Mouse (Mus musculus): Measurements from ENCODE around the gene Hlcs. TPM values are rescaled to one million over a fixed set of nuclear protein-coding genes. Genes with fewer than 3 reads are reported as not detected.

Gene Hlcs
- polyA plus RNA-seq, 1 experiment = 3.5 TPM

GRCm38 (mm10) chr16:94222646-94223362 is 90.6 kb downstream of the Hlcs start:
- H3K27ac ChIP-seq (ENCODE audit: control insufficient read depth, insufficient read depth, low read depth, low read length) = no peak overlapping the region
- H3K4me3 ChIP-seq (ENCODE audit: control insufficient read depth, low read depth, low read length) = no peak overlapping the region
- no peaks in the 10 kb centered on the region for H3K27me3 ChIP-seq (ENCODE audit: control insufficient read depth, insufficient read depth, low read length)
- no peaks in the 10 kb centered on the region for H3K36me3 ChIP-seq (ENCODE audit: control insufficient read depth, insufficient read depth, low read length)
- H3K4me1 ChIP-seq (ENCODE audit: control insufficient read depth, insufficient read depth, low read length) = no peaks in the 10 kb centered on the region
- TF ChIP-seq POLR2A (IDR thresholded peaks at IDR 0.05; ENCODE audit: control insufficient read depth, low read depth, low read length) (no peak), CTCF (IDR thresholded peaks at IDR 0.05; ENCODE audit: control insufficient read depth, insufficient read depth, insufficient replicate concordance, low read depth, low read length) (no peak)

DNA sequence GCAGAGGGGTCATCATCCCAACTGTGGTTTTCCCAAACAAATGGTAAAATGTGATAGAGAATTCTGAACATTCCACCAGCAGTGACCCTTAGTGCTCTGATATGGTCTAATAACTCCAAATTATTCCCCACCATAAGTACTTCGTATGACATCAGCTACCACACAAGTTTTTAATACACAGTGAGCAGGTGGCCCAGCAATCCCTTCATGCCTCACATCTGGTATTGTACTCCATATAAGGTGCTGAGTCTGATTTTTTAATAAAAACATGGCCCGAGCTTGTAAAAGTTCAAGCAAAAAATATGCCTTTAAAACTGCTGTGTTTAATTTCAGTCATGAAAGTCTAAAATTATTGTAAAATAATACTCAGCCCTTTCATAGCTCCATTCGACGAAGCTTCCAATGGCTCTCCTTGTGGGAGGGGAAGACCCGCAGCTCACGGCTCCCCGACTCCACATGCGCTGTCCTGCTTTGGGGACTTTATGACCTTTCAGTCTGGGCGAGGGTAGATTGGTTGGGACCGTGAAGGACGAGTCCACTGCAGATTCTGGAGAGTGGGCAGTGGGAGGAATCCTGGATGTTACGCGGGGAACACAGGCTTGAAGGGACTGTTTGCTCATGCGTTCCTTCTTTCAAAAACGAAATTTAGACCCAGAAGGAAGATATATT is 102.5 kb downstream of the Hlcs start:
- Histone ChIP-seq H3K4me1 (ENCODE audit: control insufficient read depth, insufficient read depth, low read length) (0 out of 2 replicates have a peak, but pooled peaks cover 2% of the 10 kb centered on the region), H3K36me3 (ENCODE audit: control insufficient read depth, insufficient read depth, low read length) (no peaks in the 10 kb centered on the region), H3K27ac (ENCODE audit: control insufficient read depth, insufficient read depth, low read depth, low read length) (no peak overlapping the region), H3K4me3 (ENCODE audit: control insufficient read depth, low read depth, low read length) (no peak overlapping the region), H3K27me3 (ENCODE audit: control insufficient read depth, insufficient read depth, low read length) (no peaks in the 10 kb centered on the region)
- no peak for TF ChIP-seq POLR2A (IDR thresholded peaks at IDR 0.05; ENCODE audit: control insufficient read depth, low read depth, low read length)
- TF ChIP-seq CTCF (IDR thresholded peaks at IDR 0.05; ENCODE audit: control insufficient read depth, insufficient read depth, insufficient replicate concordance, low read depth, low read length) = no peak

DNA sequence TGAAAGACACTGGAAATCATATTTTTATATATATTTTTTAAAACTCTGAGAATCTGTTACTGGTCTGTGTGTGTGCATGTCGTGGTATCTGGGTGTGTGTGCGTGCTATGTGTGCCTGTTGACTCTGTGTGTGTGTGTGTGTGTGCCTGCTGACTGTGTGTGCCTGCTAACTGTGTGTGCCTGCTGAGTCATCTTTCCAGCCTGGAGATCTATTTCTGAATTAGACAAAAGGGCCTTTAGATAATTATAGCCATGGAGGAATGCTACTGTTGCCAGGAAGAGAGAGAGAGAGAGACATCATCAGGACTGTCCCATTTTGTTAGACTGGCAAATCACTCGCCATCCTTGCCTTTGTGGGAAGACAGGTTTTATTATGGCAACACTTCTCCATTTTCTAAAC is 103.7 kb downstream of the Hlcs start:
- no peak for TF ChIP-seq CTCF (IDR thresholded peaks at IDR 0.05; ENCODE audit: control insufficient read depth, insufficient read depth, insufficient replicate concordance, low read depth, low read length)
- no peak for TF ChIP-seq POLR2A (IDR thresholded peaks at IDR 0.05; ENCODE audit: control insufficient read depth, low read depth, low read length)
- no peak overlapping the region for H3K4me3 ChIP-seq (ENCODE audit: control insufficient read depth, low read depth, low read length)
- H3K27me3 ChIP-seq (ENCODE audit: control insufficient read depth, insufficient read depth, low read length) = no peaks in the 10 kb centered on the region
- no peak overlapping the region for H3K27ac ChIP-seq (ENCODE audit: control insufficient read depth, insufficient read depth, low read depth, low read length)
- 0 out of 2 replicates have a peak, but pooled peaks cover 2% of the 10 kb centered on the region for H3K4me1 ChIP-seq (ENCODE audit: control insufficient read depth, insufficient read depth, low read length)
- no peaks in the 10 kb centered on the region for H3K36me3 ChIP-seq (ENCODE audit: control insufficient read depth, insufficient read depth, low read length)

DNA sequence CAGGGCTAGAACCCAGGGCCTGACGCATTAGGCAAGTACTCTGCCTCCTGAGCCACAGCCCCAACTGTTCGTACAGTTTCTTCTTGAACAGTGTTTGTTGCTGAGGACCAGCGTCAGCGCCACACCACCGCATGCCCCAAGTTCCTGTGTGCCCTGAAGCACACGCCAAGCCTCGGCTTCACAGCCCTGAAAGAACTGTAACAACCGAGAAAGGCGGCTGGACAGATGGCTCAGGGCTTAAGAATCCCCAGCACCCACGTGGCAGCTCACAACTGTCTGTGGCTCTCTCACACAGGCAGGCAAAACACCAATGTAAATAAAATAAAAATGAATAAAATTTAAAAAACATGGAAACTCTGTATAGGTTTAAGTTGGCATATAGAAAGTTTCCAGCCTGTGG is 104.5 kb downstream of the Hlcs start:
- Histone ChIP-seq H3K4me3 (ENCODE audit: control insufficient read depth, low read depth, low read length) (no peak overlapping the region), H3K27me3 (ENCODE audit: control insufficient read depth, insufficient read depth, low read length) (no peaks in the 10 kb centered on the region), H3K36me3 (ENCODE audit: control insufficient read depth, insufficient read depth, low read length) (no peaks in the 10 kb centered on the region), H3K27ac (ENCODE audit: control insufficient read depth, insufficient read depth, low read depth, low read length) (no peak overlapping the region), H3K4me1 (ENCODE audit: control insufficient read depth, insufficient read depth, low read length) (0 out of 2 replicates have a peak, but pooled peaks cover 2% of the 10 kb centered on the region)
- TF ChIP-seq CTCF (IDR thresholded peaks at IDR 0.05; ENCODE audit: control insufficient read depth, insufficient read depth, insufficient replicate concordance, low read depth, low read length) = no peak
- no peak for TF ChIP-seq POLR2A (IDR thresholded peaks at IDR 0.05; ENCODE audit: control insufficient read depth, low read depth, low read length)

DNA sequence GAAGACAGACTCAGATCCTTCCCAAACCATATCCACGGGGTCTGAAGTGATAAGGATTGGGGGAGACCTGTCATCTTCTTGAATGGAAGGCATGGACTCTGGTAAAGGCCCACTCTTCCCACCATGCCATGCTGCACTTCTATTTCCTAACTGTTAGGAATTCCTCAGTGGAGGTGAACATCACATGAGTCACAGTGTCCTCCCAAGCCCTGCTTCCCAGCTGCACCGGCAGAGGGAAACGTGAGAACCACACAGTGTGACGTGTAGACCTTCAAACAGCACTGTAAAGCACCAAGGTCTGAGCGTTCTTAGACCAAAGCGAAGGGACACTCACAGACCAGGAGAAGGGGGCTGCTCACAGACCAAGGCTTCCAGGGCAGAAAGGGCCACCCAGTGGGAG is 105.2 kb downstream of the Hlcs start:
- H3K27me3 ChIP-seq (ENCODE audit: control insufficient read depth, insufficient read depth, low read length) = no peaks in the 10 kb centered on the region
- no peaks in the 10 kb centered on the region for H3K36me3 ChIP-seq (ENCODE audit: control insufficient read depth, insufficient read depth, low read length)
- H3K4me1 ChIP-seq (ENCODE audit: control insufficient read depth, insufficient read depth, low read length) = 0 out of 2 replicates have a peak, but pooled peaks cover 2% of the 10 kb centered on the region
- TF ChIP-seq CTCF (IDR thresholded peaks at IDR 0.05; ENCODE audit: control insufficient read depth, insufficient read depth, insufficient replicate concordance, low read depth, low read length) = no peak
- no peak for TF ChIP-seq POLR2A (IDR thresholded peaks at IDR 0.05; ENCODE audit: control insufficient read depth, low read depth, low read length)
- H3K27ac ChIP-seq (ENCODE audit: control insufficient read depth, insufficient read depth, low read depth, low read length) = no peak overlapping the region
- H3K4me3 ChIP-seq (ENCODE audit: control insufficient read depth, low read depth, low read length) = no peak overlapping the region

GRCm38 (mm10) chr16:94205528-94206484 is 107.6 kb downstream of the Hlcs start:
- Histone ChIP-seq H3K27me3 (ENCODE audit: control insufficient read depth, insufficient read depth, low read length) (no peaks in the 10 kb centered on the region), H3K36me3 (ENCODE audit: control insufficient read depth, insufficient read depth, low read length) (no peaks in the 10 kb centered on the region), H3K4me1 (ENCODE audit: control insufficient read depth, insufficient read depth, low read length) (0 out of 2 replicates have a peak, but pooled peaks cover 2% of the 10 kb centered on the region), H3K4me3 (ENCODE audit: control insufficient read depth, low read depth, low read length) (no peak overlapping the region), H3K27ac (ENCODE audit: control insufficient read depth, insufficient read depth, low read depth, low read length) (no peak overlapping the region)
- no peak for TF ChIP-seq POLR2A (IDR thresholded peaks at IDR 0.05; ENCODE audit: control insufficient read depth, low read depth, low read length)

GRCm38 (mm10) chr16:94201387-94201786 is 112.0 kb downstream of the Hlcs start:
- TF ChIP-seq CTCF (IDR thresholded peaks at IDR 0.05; ENCODE audit: control insufficient read depth, insufficient read depth, insufficient replicate concordance, low read depth, low read length) (no peak), POLR2A (IDR thresholded peaks at IDR 0.05; ENCODE audit: control insufficient read depth, low read depth, low read length) (no peak)
- Histone ChIP-seq H3K27me3 (ENCODE audit: control insufficient read depth, insufficient read depth, low read length) (no peaks in the 10 kb centered on the region), H3K27ac (ENCODE audit: control insufficient read depth, insufficient read depth, low read depth, low read length) (no peak overlapping the region), H3K4me1 (ENCODE audit: control insufficient read depth, insufficient read depth, low read length) (no peaks in the 10 kb centered on the region), H3K4me3 (ENCODE audit: control insufficient read depth, low read depth, low read length) (no peak overlapping the region), H3K36me3 (ENCODE audit: control insufficient read depth, insufficient read depth, low read length) (no peaks in the 10 kb centered on the region)
